Mouse (Mus musculus) myocyte (in vitro differentiated cells): ENCODE measurements around the gene Cyp27a1. TPM values are rescaled to one million over a fixed set of nuclear protein-coding genes. Genes with fewer than 3 reads are reported as not detected.

Source experiments
- H3K27me3 ChIP-seq: one replicate; pipeline ENCODE4 v1.6.1; 2011; ENCODE audit not compliant: control insufficient read depth, insufficient read depth, insufficient read length
- H3K36me3 ChIP-seq: one replicate; pipeline ENCODE4 v1.6.1; 2011; ENCODE audit not compliant: control insufficient read depth, insufficient read depth
- H3K4me2 ChIP-seq: one replicate; pipeline ENCODE4 v1.6.1; 2011; ENCODE audit warnings: low read depth, control low read depth
- H3K4me3 ChIP-seq: one replicate; pipeline ENCODE4 v1.5.1; 2011; ENCODE audit warnings: mild to moderate bottlenecking, control low read depth, moderate library complexity
- H3K79me2 ChIP-seq: one replicate; pipeline ENCODE4 v1.6.1; 2011; ENCODE audit not compliant: control insufficient read depth, insufficient read depth
- H3ac ChIP-seq: one replicate; pipeline ENCODE4 v1.6.1; 2011; ENCODE audit not compliant: control insufficient read depth, insufficient read length
- CEBPB ChIP-seq: IDR thresholded peaks from 2 replicates; pipeline ENCODE4 v1.6.1; 2011; ENCODE audit warnings: mild to moderate bottlenecking, moderate library complexity; ENCODE audit not compliant: poor library complexity, insufficient read depth, severe bottlenecking
- E2F4 ChIP-seq: IDR thresholded peaks from one replicate; pipeline ENCODE4 v1.6.1; 2011; ENCODE audit warnings: mild to moderate bottlenecking, control low read depth, moderate library complexity; ENCODE audit not compliant: insufficient read depth
- MAX ChIP-seq: IDR thresholded peaks from one replicate; pipeline ENCODE4 v1.6.1; 2011; ENCODE audit warnings: low read depth, mild to moderate bottlenecking, control low read depth
- MYOD1 ChIP-seq, 3 experiments: IDR thresholded peaks; one replicate each; pipeline ENCODE4 v1.6.1; 2011; ENCODE audit warnings: control low read depth in 2 of 3, low read depth in 2 of 3, mild to moderate bottlenecking in 2 of 3, moderate library complexity in 1 of 3; ENCODE audit not compliant: insufficient read length in 2 of 3, control insufficient read depth in 1 of 3
- MYOG ChIP-seq, 3 experiments: IDR thresholded peaks; one replicate each; pipeline ENCODE4 v1.6.1; 2011; ENCODE audit warnings: control low read depth in 2 of 3, low read depth in 2 of 3, mild to moderate bottlenecking in 2 of 3; ENCODE audit not compliant: insufficient read length in 2 of 3, control insufficient read depth in 1 of 3, insufficient read depth in 1 of 3
- POLR2A ChIP-seq: IDR thresholded peaks from one replicate; pipeline ENCODE4 v1.6.1; 2011; ENCODE audit warnings: low read depth, mild to moderate bottlenecking, control low read depth, moderate library complexity; ENCODE audit not compliant: insufficient read length
- POLR2AphosphoS2 ChIP-seq: IDR thresholded peaks from one replicate; pipeline ENCODE4 v1.6.1; 2011; ENCODE audit warnings: low read depth, control low read depth; ENCODE audit not compliant: insufficient read length
- REST ChIP-seq: IDR thresholded peaks from one replicate; pipeline ENCODE4 v1.6.1; 2011; ENCODE audit warnings: mild to moderate bottlenecking, control low read depth, moderate library complexity; ENCODE audit not compliant: insufficient read depth, insufficient read length
- SRF ChIP-seq: IDR thresholded peaks from one replicate; pipeline ENCODE4 v1.6.1; 2011; ENCODE audit warnings: low read depth; ENCODE audit not compliant: control insufficient read depth, insufficient read length
- TCF3 ChIP-seq: IDR thresholded peaks from one replicate; pipeline ENCODE4 v1.6.1; 2011; ENCODE audit warnings: low read depth, control low read depth; ENCODE audit not compliant: insufficient read length
- USF1 ChIP-seq: IDR thresholded peaks from one replicate; pipeline ENCODE4 v1.6.1; 2011; ENCODE audit warnings: low read depth, mild to moderate bottlenecking, control low read depth, moderate library complexity
- polyA plus RNA-seq: library from polyadenylated mRNA; unstranded; fragments of >200 nt; fragmentation: generic; extraction: Trizol; gene quantifications from one replicate; pipeline ENCODE4 v1.2.1, GENCODE M21; 2012; ENCODE audit warnings: missing spikeins

The Cyp27a1 gene
- polyA plus RNA-seq, 1 experiment: 0.42 TPM

DNA sequence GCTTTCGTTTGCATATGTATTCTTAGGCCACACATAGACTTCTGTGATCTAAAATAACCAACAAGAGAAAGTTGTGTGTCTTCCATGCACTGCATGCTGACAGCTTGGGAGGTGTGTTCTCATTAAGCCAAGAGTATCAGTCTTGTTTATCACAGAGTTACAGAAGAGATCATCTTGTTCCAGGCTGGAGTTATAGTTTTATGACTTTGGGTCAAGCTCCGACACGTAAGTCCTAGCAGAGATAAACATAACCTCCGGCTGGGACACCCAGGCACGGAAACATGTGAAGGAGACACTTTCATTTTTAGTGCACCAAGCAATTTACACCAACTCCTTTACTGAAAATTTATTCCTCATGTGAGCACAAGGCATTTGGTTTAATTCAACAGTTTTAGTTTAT, 12.7 kb downstream of the Cyp27a1 start:
- no peak overlapping the region for H3K4me2 ChIP-seq
- TF ChIP-seq MYOD1 (IDR thresholded peaks at IDR 0.05; ENCODE audit: control insufficient read depth in 1 of 3, insufficient read length in 2 of 3, low read depth in 2 of 3) (no peak), REST (no peak), MYOG (IDR thresholded peaks at IDR 0.05; ENCODE audit: control insufficient read depth in 1 of 3, insufficient read depth in 1 of 3, insufficient read length in 2 of 3, low read depth in 2 of 3) (no peak), MAX (no peak), POLR2A (no peak)
- no peaks in the 10 kb centered on the region for H3K27me3 ChIP-seq
- H3K4me3 ChIP-seq: no peak overlapping the region
- H3K79me2 ChIP-seq: no peaks in the 10 kb centered on the region
- no peak overlapping the region for H3ac ChIP-seq
- H3K36me3 ChIP-seq: no peaks in the 10 kb centered on the region

DNA sequence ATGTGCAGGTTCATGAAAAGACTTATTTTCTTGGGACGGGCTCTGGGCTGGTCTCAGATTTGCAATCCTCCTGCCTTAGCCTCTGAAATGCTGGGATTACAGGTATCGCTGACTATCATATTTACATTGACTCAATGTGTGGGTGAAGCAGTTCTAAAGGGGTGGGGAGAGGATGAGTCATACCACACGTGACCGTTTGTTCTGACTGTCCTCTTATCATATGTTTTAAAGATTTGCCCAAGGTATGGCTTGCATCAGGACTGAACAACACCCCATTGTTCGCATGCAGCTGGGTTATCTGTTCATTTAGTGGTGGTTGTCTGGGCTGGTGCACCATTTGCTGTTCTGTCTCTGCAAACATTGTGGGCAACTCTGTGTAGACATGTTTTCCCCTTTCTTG, 13.3 kb downstream of the Cyp27a1 start:
- no peak overlapping the region for H3ac ChIP-seq
- no peaks in the 10 kb centered on the region for H3K36me3 ChIP-seq
- H3K79me2 ChIP-seq: no peaks in the 10 kb centered on the region
- no peaks in the 10 kb centered on the region for H3K27me3 ChIP-seq
- H3K4me3 ChIP-seq: no peak overlapping the region
- no peak overlapping the region for H3K4me2 ChIP-seq
- TF ChIP-seq MAX (no peak), USF1 (peak; percentile 49)

DNA sequence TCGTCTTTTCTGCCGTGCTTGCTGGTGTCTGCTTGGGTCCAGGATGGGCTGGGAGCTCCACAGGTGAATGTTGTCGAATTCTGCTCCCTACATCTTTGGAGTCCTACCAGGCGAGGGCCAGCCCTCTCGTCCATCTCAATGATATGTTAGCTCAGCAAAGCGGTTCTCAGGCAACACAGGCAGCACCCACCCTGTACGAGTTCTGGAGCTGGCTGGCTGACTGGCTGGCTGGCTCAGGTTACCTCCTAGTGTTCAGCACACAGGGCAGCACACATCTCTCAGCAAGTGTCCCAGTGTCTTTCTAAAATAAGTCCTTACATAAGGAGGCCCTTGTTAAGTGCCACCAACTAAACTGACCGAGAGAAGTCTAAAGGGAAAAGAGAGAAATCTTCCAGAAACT, 15.1 kb downstream of the Cyp27a1 start:
- Histone ChIP-seq H3K4me3 (no peak overlapping the region), H3K36me3 (no peaks in the 10 kb centered on the region), H3K27me3 (no peaks in the 10 kb centered on the region), H3K79me2 (no peaks in the 10 kb centered on the region), H3K4me2 (no peak overlapping the region), H3ac (no peak overlapping the region)
- TF ChIP-seq CEBPB: no peak
- no peak for TF ChIP-seq TCF3
- no peak for TF ChIP-seq POLR2A
- no peak for TF ChIP-seq E2F4
- TF ChIP-seq REST: no peak
- TF ChIP-seq SRF: no peak
- no peak for TF ChIP-seq POLR2AphosphoS2
- no peak for TF ChIP-seq MYOG (IDR thresholded peaks at IDR 0.05; ENCODE audit: control insufficient read depth in 1 of 3, insufficient read depth in 1 of 3, insufficient read length in 2 of 3, low read depth in 2 of 3)

GRCm38 (mm10) chr1:74736977-74737376, 23.6 kb downstream of the Cyp27a1 start:
- Histone ChIP-seq H3K4me3 (no peak overlapping the region), H3ac (no peak overlapping the region), H3K4me2 (no peak overlapping the region), H3K79me2 (no peaks in the 10 kb centered on the region), H3K36me3 (peaks cover 13% of the 10 kb centered on the region), H3K27me3 (peaks cover 5% of the 10 kb centered on the region)
- TF ChIP-seq POLR2AphosphoS2 (peak; percentile 92), E2F4 (no peak), REST (no peak)

- Histone ChIP-seq H3K79me2 (no peaks in the 10 kb centered on the region), H3K4me3 (no peak overlapping the region), H3ac (no peak overlapping the region), H3K4me2 (no peak overlapping the region), H3K27me3 (peaks cover 5% of the 10 kb centered on the region), H3K36me3 (peaks cover 15% of the 10 kb centered on the region)
- TF ChIP-seq POLR2A (peak; percentile 22), MYOG (IDR thresholded peaks at IDR 0.05; ENCODE audit: control insufficient read depth in 1 of 3, insufficient read depth in 1 of 3, insufficient read length in 2 of 3, low read depth in 2 of 3) (no peak)
Observed at GRCm38 (mm10) chr1:74737500-74737899, 24.1 kb downstream of the Cyp27a1 start.

GRCm38 (mm10) chr1:74740846-74741245, 27.5 kb downstream of the Cyp27a1 start:
- Histone ChIP-seq H3K36me3 (peaks cover 22% of the 10 kb centered on the region), H3ac (no peak overlapping the region), H3K4me2 (no peak overlapping the region), H3K4me3 (no peak overlapping the region), H3K79me2 (no peaks in the 10 kb centered on the region), H3K27me3 (no peaks in the 10 kb centered on the region)
- TF ChIP-seq POLR2AphosphoS2: peak; percentile 7
- TF ChIP-seq MAX: no peak
- no peak for TF ChIP-seq TCF3
